Mouse (Mus musculus): Measurements from ENCODE around the gene Gpr25. TPM values are rescaled to one million over a fixed set of nuclear protein-coding genes. Genes with fewer than 3 reads are reported as not detected.
A peak's percentile ranks its signal among the peaks of the same experiment; 100 is the strongest.

Gpr25 gene
- polyA plus RNA-seq, 1 experiment from 2014 or later, result not detected

DNA sequence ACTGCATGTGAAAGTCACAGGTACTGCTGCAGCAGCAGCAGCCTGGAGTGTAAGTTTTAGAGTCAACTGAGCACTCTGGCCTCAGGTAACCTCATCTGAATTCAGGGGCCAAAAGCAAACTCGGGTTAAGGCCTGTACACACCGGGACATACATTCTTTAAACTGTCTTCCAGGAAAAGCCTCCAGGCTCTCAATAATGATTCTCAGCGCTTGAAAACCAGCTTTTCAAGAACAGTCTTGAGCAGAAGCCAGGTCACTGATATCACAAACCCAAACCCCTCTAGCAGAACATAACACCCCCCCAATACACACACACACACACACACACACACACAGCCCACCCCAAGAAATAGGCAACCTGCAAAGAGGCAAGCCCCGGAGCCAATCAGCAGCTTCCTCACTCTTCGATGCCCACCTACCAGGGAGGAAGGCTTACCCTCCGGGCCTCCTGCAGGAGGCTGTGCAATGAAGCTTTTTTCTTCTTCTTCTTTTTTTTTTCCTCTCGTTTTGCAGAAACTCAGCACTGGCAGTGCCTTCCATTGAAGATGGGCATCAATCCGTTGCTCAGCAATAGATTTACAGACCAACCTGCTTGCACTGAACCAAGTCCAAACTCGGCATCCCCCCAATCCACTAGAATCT, 28.3 kb downstream of the Gpr25 start:
- Histone ChIP-seq H3K9me3 (replicated peaks) (no peaks in the 10 kb centered on the region), H3K4me1 (peaks cover 68% of the 10 kb centered on the region)
- WGBS, result 5% methylated on average over 9 of the region's 9 CpGs

GRCm38 (mm10) chr1:136231596-136231995, 29.1 kb downstream of the Gpr25 start:
- H3K36me3 ChIP-seq, result peaks cover under 1% of the 10 kb centered on the region; the same call in 1 of the 2 replicates
- peak overlapping the region; percentile 87; the same call in 1 of the 2 replicates for H3K27ac ChIP-seq
- 10% methylated on average over 6 of the region's 6 CpGs for WGBS
- peak overlapping the region; percentile 91 for H3K4me2 ChIP-seq
- peaks cover 7% of the 10 kb centered on the region; the same call in 1 of the 2 replicates for H3K27me3 ChIP-seq
- no peaks in the 10 kb centered on the region for H3K9me3 ChIP-seq (replicated peaks)
- no peak for ATAC-seq (replicated peaks; ENCODE audit: low FRiP score)
- no peak overlapping the region for H3K9ac ChIP-seq
- H3K4me1 ChIP-seq, result peaks cover 71% of the 10 kb centered on the region
- H3K4me3 ChIP-seq (replicated peaks), result peak overlapping the region; percentile 54

More for the DNA sequence above, 28.3 kb downstream of the Gpr25 start:
- peak overlapping the region; percentile 87 for H3K27ac ChIP-seq
- peak overlapping the region; percentile 45; the same call in 1 of the 2 replicates for H3K9ac ChIP-seq
- peak overlapping the region; percentile 54 for H3K4me3 ChIP-seq (replicated peaks)
- peaks cover 7% of the 10 kb centered on the region; the same call in 1 of the 2 replicates for H3K27me3 ChIP-seq
- no peak for ATAC-seq (replicated peaks; ENCODE audit: low FRiP score)
- H3K36me3 ChIP-seq, result no peaks in the 10 kb centered on the region
- H3K4me2 ChIP-seq, result peak overlapping the region; percentile 91

GRCm38 (mm10) chr1:136230201-136230600, 30.5 kb downstream of the Gpr25 start:
- Histone ChIP-seq H3K4me1 (peaks cover 71% of the 10 kb centered on the region), H3K27me3 (peaks cover 7% of the 10 kb centered on the region; the same call in 1 of the 2 replicates), H3K9ac (0 out of 2 replicates have a peak overlapping the region, but pooled peaks have one; percentile 19), H3K9me3 (replicated peaks) (no peaks in the 10 kb centered on the region), H3K4me2 (peak overlapping the region; percentile 91), H3K4me3 (replicated peaks) (peak overlapping the region; percentile 54), H3K36me3 (peaks cover 14% of the 10 kb centered on the region), H3K27ac (peak overlapping the region; percentile 68)
- ATAC-seq (replicated peaks; ENCODE audit: low FRiP score), result no peak
- WGBS, result 34% methylated on average over 11 of the region's 11 CpGs

DNA sequence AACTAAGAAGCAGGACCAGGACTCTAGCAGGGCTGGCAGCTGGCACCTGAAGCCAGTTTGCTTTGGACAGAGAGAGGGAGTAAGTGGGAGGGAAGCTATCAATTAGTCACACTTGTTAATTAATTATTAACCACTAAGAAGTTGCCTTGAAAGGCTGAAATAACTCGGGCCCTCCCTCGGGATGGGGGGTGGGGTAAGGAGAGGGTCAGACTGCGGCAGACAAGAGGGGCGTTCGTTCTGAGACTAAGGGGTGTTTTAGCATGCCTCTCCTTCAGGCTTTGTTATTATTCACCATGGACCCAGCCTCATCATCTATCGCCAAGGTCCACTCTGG, 31.7 kb downstream of the Gpr25 start:
- Histone ChIP-seq H3K36me3 (peaks cover 26% of the 10 kb centered on the region), H3K4me3 (replicated peaks) (peak overlapping the region; percentile 54), H3K9ac (0 out of 2 replicates have a peak overlapping the region, but pooled peaks have one; percentile 3), H3K27me3 (0 out of 2 replicates have a peak, but pooled peaks cover 7% of the 10 kb centered on the region), H3K9me3 (replicated peaks) (no peaks in the 10 kb centered on the region), H3K4me1 (peaks cover 64% of the 10 kb centered on the region), H3K4me2 (peak overlapping the region; percentile 91), H3K27ac (peak overlapping the region; percentile 68)
- ATAC-seq (replicated peaks; ENCODE audit: low FRiP score), result peak; percentile 56
- 20% methylated on average over 6 of the region's 6 CpGs for WGBS

GRCm38 (mm10) chr1:136228328-136229039, 32.2 kb downstream of the Gpr25 start:
- Histone ChIP-seq H3K4me2 (peak overlapping the region; percentile 91), H3K36me3 (peaks cover 31% of the 10 kb centered on the region), H3K4me1 (peaks cover 63% of the 10 kb centered on the region), H3K9me3 (replicated peaks) (no peaks in the 10 kb centered on the region), H3K4me3 (replicated peaks) (peak overlapping the region; percentile 15), H3K27ac (peak overlapping the region; percentile 68), H3K9ac (no peak overlapping the region), H3K27me3 (0 out of 2 replicates have a peak, but pooled peaks cover 7% of the 10 kb centered on the region)
- ATAC-seq (replicated peaks; ENCODE audit: low FRiP score), result peak; percentile 70
- 18% methylated on average over 13 of the region's 13 CpGs for WGBS

DNA sequence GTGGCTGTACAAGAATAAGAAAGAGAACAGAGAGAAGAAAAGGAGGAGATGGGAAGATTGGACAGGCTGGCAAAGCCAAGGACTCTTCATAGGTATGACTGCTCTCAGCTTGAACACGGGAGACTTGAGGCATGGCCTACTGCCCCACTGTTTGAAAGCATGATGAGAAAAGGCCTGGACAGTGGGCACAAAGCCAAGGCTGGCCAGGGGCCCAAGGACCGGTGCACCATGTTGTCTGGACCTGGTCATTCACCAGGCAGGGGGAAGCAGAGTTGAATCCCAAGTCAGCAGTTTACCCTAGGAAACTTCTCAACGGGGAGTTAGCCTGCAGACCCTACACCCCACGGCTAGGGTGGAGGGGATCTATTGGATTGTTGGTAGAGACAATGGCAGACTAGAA, 32.8 kb downstream of the Gpr25 start:
- Histone ChIP-seq H3K4me1 (peaks cover 57% of the 10 kb centered on the region), H3K9ac (no peak overlapping the region), H3K36me3 (peaks cover 34% of the 10 kb centered on the region), H3K4me3 (replicated peaks) (no peak overlapping the region), H3K9me3 (replicated peaks) (no peaks in the 10 kb centered on the region), H3K27ac (peak overlapping the region; percentile 68), H3K4me2 (peak overlapping the region; percentile 91; the same call in 1 of the 2 replicates), H3K27me3 (0 out of 2 replicates have a peak, but pooled peaks cover 7% of the 10 kb centered on the region)
- WGBS, result 65% methylated on average over 4 of the region's 4 CpGs
- no peak for ATAC-seq (replicated peaks; ENCODE audit: low FRiP score)

GRCm38 (mm10) chr1:136226626-136227025, 34.0 kb downstream of the Gpr25 start:
- 80% methylated on average over 8 of the region's 8 CpGs for WGBS
- H3K9ac ChIP-seq, result no peak overlapping the region
- H3K27ac ChIP-seq, result no peak overlapping the region
- H3K36me3 ChIP-seq, result peaks cover 36% of the 10 kb centered on the region
- 0 out of 2 replicates have a peak, but pooled peaks cover 6% of the 10 kb centered on the region for H3K27me3 ChIP-seq
- ATAC-seq (replicated peaks; ENCODE audit: low FRiP score), result no peak
- H3K9me3 ChIP-seq (replicated peaks), result no peaks in the 10 kb centered on the region
- peaks cover 45% of the 10 kb centered on the region for H3K4me1 ChIP-seq
- no peak overlapping the region for H3K4me3 ChIP-seq (replicated peaks)
- no peak overlapping the region for H3K4me2 ChIP-seq

DNA sequence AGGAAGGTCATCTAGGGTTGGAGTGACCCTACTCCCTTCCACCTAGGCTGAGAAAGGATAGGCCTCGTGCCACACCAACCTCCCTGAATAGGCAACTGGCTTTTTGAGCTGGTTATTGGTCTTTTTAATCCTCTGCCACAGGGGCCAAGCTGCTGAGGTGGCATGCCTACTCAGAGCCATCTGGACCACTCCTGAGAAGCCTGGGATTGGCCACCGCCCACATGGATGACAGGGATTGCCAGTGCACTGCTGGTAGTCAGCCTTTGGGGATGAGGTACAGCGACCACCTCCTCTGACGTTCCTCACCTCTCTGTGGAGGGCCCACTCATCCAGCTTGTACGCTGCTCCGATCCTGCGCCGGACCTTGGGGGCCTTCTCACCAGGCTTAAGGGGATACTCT, 34.8 kb downstream of the Gpr25 start:
- H3K4me2 ChIP-seq, result no peak overlapping the region
- H3K4me1 ChIP-seq, result peaks cover 37% of the 10 kb centered on the region
- no peak for ATAC-seq (replicated peaks; ENCODE audit: low FRiP score)
- peaks cover 36% of the 10 kb centered on the region for H3K36me3 ChIP-seq
- no peak overlapping the region for H3K4me3 ChIP-seq (replicated peaks)
- no peaks in the 10 kb centered on the region for H3K9me3 ChIP-seq (replicated peaks)
- H3K27ac ChIP-seq, result no peak overlapping the region
- 97% methylated on average over 8 of the region's 8 CpGs for WGBS
- no peak overlapping the region for H3K9ac ChIP-seq
- H3K27me3 ChIP-seq, result no peaks in the 10 kb centered on the region

GRCm38 (mm10) chr1:136223758-136224342, 36.8 kb downstream of the Gpr25 start:
- no peak for ATAC-seq (replicated peaks; ENCODE audit: low FRiP score)
- H3K36me3 ChIP-seq, result peaks cover 49% of the 10 kb centered on the region
- 93% methylated on average over 10 of the region's 10 CpGs for WGBS
- no peak overlapping the region for H3K4me3 ChIP-seq (replicated peaks)
- H3K4me2 ChIP-seq, result no peak overlapping the region
- peaks cover 17% of the 10 kb centered on the region for H3K4me1 ChIP-seq
- no peak overlapping the region for H3K27ac ChIP-seq
- no peaks in the 10 kb centered on the region for H3K27me3 ChIP-seq
- no peak overlapping the region for H3K9ac ChIP-seq
- H3K9me3 ChIP-seq (replicated peaks), result no peaks in the 10 kb centered on the region

DNA sequence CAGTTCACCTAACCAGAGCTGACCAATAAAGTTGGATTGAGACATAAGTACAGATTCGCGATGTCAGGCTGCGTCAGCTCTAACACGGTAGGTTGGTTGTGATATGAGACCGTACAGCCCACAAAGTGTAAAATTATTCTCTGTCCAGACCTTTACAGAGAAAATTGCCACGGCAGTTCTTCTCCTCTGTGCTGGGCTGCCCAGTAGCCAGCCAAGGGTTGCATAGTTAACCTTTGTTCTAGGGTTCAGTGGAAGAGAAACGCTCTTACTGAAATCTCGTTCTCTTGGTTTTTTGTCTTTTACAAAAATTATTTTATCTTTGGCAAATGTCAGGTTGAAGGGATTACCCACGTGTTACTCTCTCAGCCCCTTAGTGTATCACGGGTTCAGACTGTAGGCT, 38.3 kb downstream of the Gpr25 start:
- H3K4me3 ChIP-seq (replicated peaks), result no peak overlapping the region
- no peaks in the 10 kb centered on the region for H3K27me3 ChIP-seq
- peaks cover 3% of the 10 kb centered on the region for H3K4me1 ChIP-seq
- H3K27ac ChIP-seq, result no peak overlapping the region
- H3K9me3 ChIP-seq (replicated peaks), result no peaks in the 10 kb centered on the region
- H3K36me3 ChIP-seq, result peaks cover 62% of the 10 kb centered on the region
- WGBS, result 74% methylated on average over 10 of the region's 10 CpGs
- H3K4me2 ChIP-seq, result no peak overlapping the region
- H3K9ac ChIP-seq, result no peak overlapping the region
- ATAC-seq (replicated peaks; ENCODE audit: low FRiP score), result no peak

- Histone ChIP-seq H3K27ac (peak overlapping the region; percentile 62), H3K9me3 (replicated peaks) (no peaks in the 10 kb centered on the region), H3K36me3 (peaks cover 70% of the 10 kb centered on the region), H3K4me3 (replicated peaks) (no peak overlapping the region), H3K4me1 (no peaks in the 10 kb centered on the region), H3K9ac (no peak overlapping the region), H3K27me3 (no peaks in the 10 kb centered on the region), H3K4me2 (no peak overlapping the region)
- peak; percentile 70 for ATAC-seq (replicated peaks; ENCODE audit: low FRiP score)
- WGBS, result 64% methylated on average over 10 of the region's 10 CpGs
These were observed 40.4 kb downstream of the Gpr25 start for GRCm38 (mm10) chr1:136220037-136220871.

Data from kidney, embryonic 15.5 days (tissue).